Mouse (Mus musculus) heart, postnatal 25 days (tissue): ENCODE measurements around the gene Phf21b. TPM values are rescaled to one million over a fixed set of nuclear protein-coding genes. Genes with fewer than 3 reads are reported as not detected.

ENCODE experiments used
- DNase-seq: peaks from one replicate; pipeline ENCODE4 v3.0.0; 2022; ENCODE audit warnings: low spot score
- intact Hi-C: fragments of 180-260 bp; cut with DNase I; formaldehyde crosslinking; loops from one replicate; pipeline ENCODE4 v1.15.1; 2025
- total RNA-seq, 2 experiments: library from RNA; stranded (reverse); gene quantifications; 2 replicates each; pipeline ENCODE4 v1.2.3; 2021

The Phf21b gene
- total RNA-seq, result 1 to 10 TPM; 1.7 to 2.4 TPM

- intact Hi-C loops, result loop anchor here (2.0 to 5.0 kb wide), 2 partner anchors 36 to 66 kb away; partner anchors contain the start of genes Gm29666 and Nup50
- DNase-seq, result peak; percentile 67
These were observed at the start of gene Phf21b for GRCm38 (mm10) chr15:84856006-84856995. Phf21b (minus strand) TSS chr15:84856049.

GRCm38 (mm10) chr15:84903843-84904385 is 48.1 kb upstream of the Phf21b start:
- no peak for DNase-seq
- intact Hi-C loops, result no loop called here

GRCm38 (mm10) chr15:84898077-84898476 is 42.2 kb upstream of the Phf21b start:
- DNase-seq, result no peak
- intact Hi-C loops, result loop anchor here (10.0 kb wide), 1 partner anchor 223 kb away; no protein-coding TSS in a partner anchor

GRCm38 (mm10) chr15:84896664-84897063 is 40.8 kb upstream of the Phf21b start:
- DNase-seq, result no peak
- intact Hi-C loops, result loop anchor here (10.0 kb wide), 1 partner anchor 222 kb away; no protein-coding TSS in a partner anchor

DNA sequence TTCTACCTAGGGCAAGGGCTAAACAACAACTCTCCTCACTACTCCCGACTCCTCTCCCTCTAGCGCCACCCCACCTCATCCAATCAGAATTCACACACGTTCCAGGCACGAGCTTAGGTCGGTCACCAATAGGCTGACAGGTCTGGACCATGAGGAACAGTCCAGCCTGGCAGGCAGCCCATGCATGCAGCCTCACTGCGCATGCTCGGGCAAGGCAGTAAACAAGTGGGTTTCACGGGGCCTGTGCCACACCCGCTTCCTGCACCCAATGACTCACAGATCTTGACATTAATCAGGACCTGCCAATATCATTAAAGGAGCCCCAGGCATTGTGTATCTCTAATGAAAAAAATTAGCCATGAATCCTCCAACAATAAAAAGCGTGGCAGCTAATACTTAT is 40.4 kb upstream of the Phf21b start:
- intact Hi-C loops, result loop anchor here (10.0 kb wide), 1 partner anchor 221 kb away; no protein-coding TSS in a partner anchor
- DNase-seq, result peak; percentile 7

DNA sequence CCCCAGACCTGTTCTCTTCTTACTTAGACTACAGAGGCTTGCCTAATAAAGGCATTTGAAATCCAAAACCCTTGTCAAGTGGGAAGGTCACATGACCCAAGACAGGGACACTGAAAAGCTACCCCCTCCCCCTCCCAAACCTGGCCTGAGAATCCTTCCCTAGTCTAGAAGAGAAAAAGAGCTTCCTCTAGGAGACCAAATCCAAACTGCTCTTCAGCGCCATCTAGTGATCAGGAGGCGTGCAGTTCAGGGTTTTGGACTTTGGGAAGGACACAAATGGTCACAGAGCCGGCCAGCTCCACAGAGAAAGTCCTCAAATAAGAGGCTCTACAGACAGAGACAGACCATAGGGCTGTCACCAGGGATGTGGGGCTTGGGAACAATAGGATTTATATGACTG is 35.8 kb upstream of the Phf21b start:
- intact Hi-C loops, result loop anchor here (1.0 to 10.0 kb wide), 4 partner anchors 35 to 217 kb away; partner anchors contain the start of gene Phf21b
- DNase-seq, result no peak

GRCm38 (mm10) chr15:84891246-84891645 is 35.4 kb upstream of the Phf21b start:
- intact Hi-C loops, result loop anchor here (1.0 to 10.0 kb wide), 3 partner anchors 88 to 216 kb away; no protein-coding TSS in a partner anchor
- no peak for DNase-seq

GRCm38 (mm10) chr15:84888066-84888465 is 32.2 kb upstream of the Phf21b start:
- DNase-seq, result no peak
- intact Hi-C loops, result no loop called here

GRCm38 (mm10) chr15:84877029-84877815 is 21.4 kb upstream of the Phf21b start:
- intact Hi-C loops, result no loop called here
- no peak for DNase-seq

GRCm38 (mm10) chr15:84873867-84874266 is 18.0 kb upstream of the Phf21b start:
- no peak for DNase-seq
- intact Hi-C loops, result no loop called here

GRCm38 (mm10) chr15:84873079-84873478 is 17.2 kb upstream of the Phf21b start:
- intact Hi-C loops, result no loop called here

GRCm38 (mm10) chr15:84871802-84872201 is 16.0 kb upstream of the Phf21b start:
- intact Hi-C loops, result no loop called here
- DNase-seq, result no peak

More at GRCm38 (mm10) chr15:84873079-84873478, 17.2 kb upstream of the Phf21b start:
- DNase-seq, result no peak

- no peak for DNase-seq
- intact Hi-C loops, result no loop called here
These were observed 6.1 kb upstream of the Phf21b start for GRCm38 (mm10) chr15:84861911-84862310.

DNA sequence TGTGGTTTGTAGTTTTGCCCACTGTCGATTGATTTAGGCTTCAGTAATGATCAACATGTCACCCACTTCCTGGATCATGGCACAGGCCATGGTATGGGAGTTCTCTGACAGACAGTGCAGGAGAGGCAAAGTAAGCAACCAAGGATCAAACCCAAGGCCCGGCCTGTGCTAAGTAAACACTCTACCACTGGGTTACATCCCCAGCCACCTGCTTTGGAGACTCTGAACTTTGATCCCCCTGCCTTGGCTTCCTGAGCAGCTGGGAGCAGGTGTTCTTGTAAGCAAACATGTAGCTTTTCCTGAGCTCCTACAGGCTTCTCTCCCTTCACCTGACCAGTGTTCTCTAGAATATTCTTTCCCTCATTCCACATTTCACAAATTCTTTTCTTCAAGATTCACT is 1.8 kb upstream of the Phf21b start:
- DNase-seq, result no peak
- intact Hi-C loops, result loop anchor here (1.0 to 5.0 kb wide), 3 partner anchors 28 to 65 kb away; partner anchors contain the start of genes Gm29666 and Nup50

- DNase-seq, result no peak
- intact Hi-C loops, result loop anchor here (2.0 to 5.0 kb wide), 2 partner anchors 67 to 134 kb away; partner anchors contain the start of genes 5031439G07Rik, Gm29666 and Nup50
These were observed 638 bp downstream of the Phf21b start for GRCm38 (mm10) chr15:84854921-84855901.

- no peak for DNase-seq
- intact Hi-C loops, result loop anchor here (2.0 kb wide), 1 partner anchor 135 kb away; the partner anchor contains the start of gene 5031439G07Rik
These were observed 1.6 kb downstream of the Phf21b start for GRCm38 (mm10) chr15:84854171-84854811.

GRCm38 (mm10) chr15:84853261-84854137 is 2.4 kb downstream of the Phf21b start:
- intact Hi-C loops, result loop anchor here (2.0 kb wide), 1 partner anchor 135 kb away; the partner anchor contains the start of gene 5031439G07Rik
- peak; percentile 47 for DNase-seq
